Mouse (Mus musculus) liver, embryonic 11.5 days (tissue): ENCODE measurements around the gene Coro7. TPM values are rescaled to one million over a fixed set of nuclear protein-coding genes. Genes with fewer than 3 reads are reported as not detected.
"Not testable (repeated sequence)": the region's sequence is repeated elsewhere in the genome, so short reads cannot be mapped to it uniquely, and the experiment has no call there.

ENCODE experiments used
- ATAC-seq: fragments of 200-750 bp; cut with Nextera tagmentation; replicated peaks from 2 replicates; pipeline ENCODE4 v1.8.0; 2017; ENCODE audit warnings: moderate number of reproducible peaks, mild to moderate bottlenecking, moderate TSS enrichment, moderate library complexity; ENCODE audit not compliant: low FRiP score
- DNase-seq: peaks from one replicate; pipeline ENCODE4 v3.0.0-alpha.2; 2017; ENCODE audit warnings: low spot score
- H3K27ac ChIP-seq: fragments of 300-500 bp; sonication (generic); 2 replicates; pipeline ENCODE4 v1.5.1; 2014; ENCODE audit warnings: mild to moderate bottlenecking, low read depth, low read length, control low read depth
- H3K27me3 ChIP-seq: fragments of 300-500 bp; sonication (generic); replicated peaks from 2 replicates; pipeline ENCODE4 v1.6.1; 2014; ENCODE audit warnings: low read length, mixed read lengths; ENCODE audit not compliant: control insufficient read depth, insufficient read depth
- H3K36me3 ChIP-seq: fragments of 300-500 bp; sonication (generic); 2 replicates; pipeline ENCODE4 v1.6.1; 2014; ENCODE audit warnings: mild to moderate bottlenecking, low read length, moderate library complexity, mixed read lengths; ENCODE audit not compliant: control insufficient read depth, insufficient read depth
- H3K4me1 ChIP-seq: fragments of 300-500 bp; sonication (generic); replicated peaks from 2 replicates; pipeline ENCODE4 v1.6.1; 2014; ENCODE audit warnings: low read length, mixed read lengths; ENCODE audit not compliant: control insufficient read depth, insufficient read depth
- H3K4me2 ChIP-seq: fragments of 300-500 bp; sonication (generic); 2 replicates; pipeline ENCODE4 v1.6.1; 2014; ENCODE audit warnings: mild to moderate bottlenecking, control low read depth, moderate library complexity
- H3K4me3 ChIP-seq: fragments of 300-500 bp; sonication (generic); 2 replicates; pipeline ENCODE4 v1.5.1; 2014; ENCODE audit warnings: low read depth, low read length, control low read depth
- H3K9ac ChIP-seq: fragments of 300-500 bp; sonication (generic); 2 replicates; pipeline ENCODE4 v1.6.1; 2014; ENCODE audit warnings: low read depth, low read length, control low read depth
- H3K9me3 ChIP-seq: fragments of 300-500 bp; sonication (generic); 2 replicates; pipeline ENCODE4 v1.6.1; 2016; ENCODE audit warnings: low read length, inconsistent platforms, mixed read lengths; ENCODE audit not compliant: control insufficient read depth
- WGBS: fragments of 180-500 bp; shearing (Covaris S2); extraction: QIAGEN DNeasy Blood & Tissue Kit; methylation state at CpG from one replicate; pipeline ENCODE4 v1.1.7; 2014; 5-methylcytosine and 5-hydroxymethylcytosine counted together
- polyA plus RNA-seq: library from polyadenylated mRNA; unstranded; fragments of >200 nt; fragmentation: Nextera tagmentation; extraction: Ambion mirVana; gene quantifications from 2 replicates; pipeline ENCODE4 v1.2.1, GENCODE M21; 2014

The Coro7 gene
- polyA plus RNA-seq, 1 experiment from 2014 or later, result 18.7 TPM

- WGBS, result 22% methylated on average over 33 of the region's 33 CpGs
- Histone ChIP-seq H3K4me3 (peak within 1 kb of the TSS; percentile 76), H3K9me3 (no peaks in the 10 kb centered on the region), H3K27me3 (no peaks in the 10 kb centered on the region), H3K4me2 (peak within 1 kb of the TSS; percentile 63), H3K27ac (peak within 1 kb of the TSS; percentile 74), H3K36me3 (peaks cover 14% of the 10 kb centered on the region), H3K9ac (peak within 1 kb of the TSS; percentile 86), H3K4me1 (peaks cover 9% of the 10 kb centered on the region; the same call in 1 of the 2 replicates)
- DNase-seq, result peak; percentile 83
- ATAC-seq, result peak; percentile 88
These were observed 39.4 kb upstream of the Coro7 start, which contains the start of gene Nmral1 for GRCm38 (mm10) chr16:4718753-4719518. Gene Nmral1 (minus strand): TSS chr16:4719356.

GRCm38 (mm10) chr16:4717866-4718265 lies 38.3 kb upstream of the Coro7 start:
- Histone ChIP-seq H3K9ac (peak overlapping the region; percentile 86; the same call in 1 of the 2 replicates), H3K27ac (no peak overlapping the region), H3K4me1 (peaks cover 6% of the 10 kb centered on the region; the same call in 1 of the 2 replicates), H3K36me3 (peaks cover 15% of the 10 kb centered on the region), H3K4me2 (peak overlapping the region; percentile 63), H3K4me3 (peak overlapping the region; percentile 76), H3K9me3 (no peaks in the 10 kb centered on the region), H3K27me3 (no peaks in the 10 kb centered on the region)
- 65% methylated on average over 3 of the region's 3 CpGs for WGBS
- no peak for ATAC-seq
- no peak for DNase-seq

GRCm38 (mm10) chr16:4713861-4714710 lies 34.5 kb upstream of the Coro7 start:
- 87% methylated on average over 17 of the region's 17 CpGs for WGBS
- Histone ChIP-seq H3K27ac (no peak overlapping the region), H3K4me3 (no peak overlapping the region), H3K4me2 (no peak overlapping the region), H3K9ac (no peak overlapping the region), H3K36me3 (peaks cover 28% of the 10 kb centered on the region), H3K4me1 (peaks cover 3% of the 10 kb centered on the region; the same call in 1 of the 2 replicates), H3K9me3 (no peaks in the 10 kb centered on the region), H3K27me3 (no peaks in the 10 kb centered on the region)
- no peak for ATAC-seq
- DNase-seq, result no peak

- ATAC-seq, result no peak
- WGBS, result 95% methylated on average over 4 of the region's 4 CpGs
- H3K4me1 ChIP-seq, result no peaks in the 10 kb centered on the region
- H3K27ac ChIP-seq, result no peak overlapping the region
- H3K9me3 ChIP-seq, result no peaks in the 10 kb centered on the region
- DNase-seq, result no peak
- no peak overlapping the region for H3K4me3 ChIP-seq
- H3K9ac ChIP-seq, result no peak overlapping the region
- H3K36me3 ChIP-seq, result peaks cover 48% of the 10 kb centered on the region
- no peaks in the 10 kb centered on the region for H3K27me3 ChIP-seq
- H3K4me2 ChIP-seq, result no peak overlapping the region
These were observed 31.6 kb upstream of the Coro7 start for GRCm38 (mm10) chr16:4711173-4711572.

GRCm38 (mm10) chr16:4705541-4705940 lies 26.0 kb upstream of the Coro7 start:
- no peak overlapping the region for H3K27ac ChIP-seq
- no peaks in the 10 kb centered on the region for H3K9me3 ChIP-seq
- no peaks in the 10 kb centered on the region for H3K4me1 ChIP-seq
- no peak overlapping the region for H3K4me2 ChIP-seq
- WGBS, result 68% methylated on average over 4 of the region's 4 CpGs
- H3K27me3 ChIP-seq, result no peaks in the 10 kb centered on the region
- H3K9ac ChIP-seq, result no peak overlapping the region
- H3K4me3 ChIP-seq, result no peak overlapping the region
- no peak for ATAC-seq
- H3K36me3 ChIP-seq, result peaks cover 63% of the 10 kb centered on the region
- DNase-seq, result no peak

GRCm38 (mm10) chr16:4702646-4703045 lies 23.1 kb upstream of the Coro7 start:
- DNase-seq (no peak), ATAC-seq (no peak)
- Histone ChIP-seq H3K4me3 (no peak overlapping the region), H3K36me3 (peaks cover 66% of the 10 kb centered on the region), H3K4me1 (no peaks in the 10 kb centered on the region), H3K9ac (no peak overlapping the region), H3K9me3 (no peaks in the 10 kb centered on the region), H3K27ac (no peak overlapping the region), H3K27me3 (no peaks in the 10 kb centered on the region), H3K4me2 (no peak overlapping the region)
- WGBS, result 67% methylated on average over 1 of the region's 1 CpGs

GRCm38 (mm10) chr16:4701211-4701610 lies 21.6 kb upstream of the Coro7 start:
- Histone ChIP-seq H3K4me2 (no peak overlapping the region), H3K4me1 (no peaks in the 10 kb centered on the region), H3K36me3 (peaks cover 60% of the 10 kb centered on the region), H3K27ac (no peak overlapping the region), H3K9me3 (no peaks in the 10 kb centered on the region), H3K4me3 (no peak overlapping the region), H3K9ac (no peak overlapping the region), H3K27me3 (no peaks in the 10 kb centered on the region)
- ATAC-seq (no peak), DNase-seq (no peak)
- 96% methylated on average over 3 of the region's 3 CpGs for WGBS

- not testable (repeated sequence) for H3K9me3 ChIP-seq, H3K4me2 ChIP-seq, H3K4me3 ChIP-seq, H3K4me1 ChIP-seq, ATAC-seq, H3K27ac ChIP-seq, H3K27me3 ChIP-seq, DNase-seq, H3K9ac ChIP-seq
- 96% methylated on average over 4 of the region's 4 CpGs for WGBS
- peaks cover 51% of the 10 kb centered on the region for H3K36me3 ChIP-seq
These were observed 9.8 kb upstream of the Coro7 start for GRCm38 (mm10) chr16:4689371-4689770.
